Mouse (Mus musculus): ENCODE data around the gene Dab1. TPM values are rescaled to one million over a fixed set of nuclear protein-coding genes. Genes with fewer than 3 reads are reported as not detected.

Gene Dab1
- total and polyA plus RNA-seq, 3 experiments: not detected

DNA sequence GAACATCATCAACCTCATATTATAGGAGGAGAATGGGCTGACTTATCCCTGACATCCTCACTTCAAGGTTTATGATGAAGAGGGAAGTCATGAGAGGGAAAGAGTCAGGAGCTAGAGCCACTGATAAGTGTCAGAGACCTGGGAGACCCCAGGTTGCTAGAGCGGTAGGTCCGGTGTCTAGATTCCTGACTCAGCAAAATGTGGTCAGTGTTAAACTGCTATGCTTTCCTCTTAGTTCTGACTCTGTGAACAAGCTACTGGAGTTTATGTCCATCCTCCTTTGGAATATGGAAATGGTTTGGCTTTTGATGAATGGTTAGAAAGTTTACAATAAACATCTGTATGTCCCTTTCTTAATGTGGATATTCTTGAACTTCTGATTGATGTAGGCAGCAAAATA, 985.1 kb downstream of the Dab1 start:
- no peak overlapping the region for H3K9ac ChIP-seq (ENCODE audit: control insufficient read depth, low read depth, low read length, poor library complexity, severe bottlenecking)
- no peaks in the 10 kb centered on the region for H3K79me2 ChIP-seq (ENCODE audit: control insufficient read depth, insufficient read depth, low read length, poor library complexity)
- H3K27me3 ChIP-seq (ENCODE audit: control insufficient read depth in 1 of 2, insufficient read depth in 2 of 2, low read length in 2 of 2): no peaks in the 10 kb centered on the region
- DNase-seq (ENCODE audit: low read depth, low spot score): no peak
- TF ChIP-seq KAT2A (conservative IDR thresholded peaks at IDR 0.05; ENCODE audit: low read depth, low read length) (no peak), MAFK (IDR thresholded peaks at IDR 0.05; ENCODE audit: borderline replicate concordance, low read depth, low read length) (no peak), POLR2AphosphoS2 (IDR thresholded peaks at IDR 0.05; ENCODE audit: low read length) (no peak), GATA1 (IDR thresholded peaks at IDR 0.05; ENCODE audit: low read depth, low read length) (no peak), ZMIZ1 (IDR thresholded peaks at IDR 0.05; ENCODE audit: low read depth, low read length) (no peak), TCF12 (IDR thresholded peaks at IDR 0.05; ENCODE audit: low read depth, low read length) (no peak)
- H3K4me1 ChIP-seq (ENCODE audit: control insufficient read depth in 1 of 2, insufficient read depth in 2 of 2, low read length in 2 of 2): no peaks in the 10 kb centered on the region
- H3K36me3 ChIP-seq (ENCODE audit: control insufficient read depth in 1 of 2, insufficient read depth in 2 of 2, low read length in 2 of 2): no peaks in the 10 kb centered on the region
- no peak overlapping the region for H3K27ac ChIP-seq (ENCODE audit: control insufficient read depth, low read depth, low read length)
- H3K4me3 ChIP-seq (ENCODE audit: control insufficient read depth in 1 of 2, insufficient read depth in 1 of 2, low read depth in 2 of 2, low read length in 2 of 2): no peak overlapping the region
- no peaks in the 10 kb centered on the region for H3K9me3 ChIP-seq (replicated peaks; ENCODE audit: insufficient read depth, low read length)

DNA sequence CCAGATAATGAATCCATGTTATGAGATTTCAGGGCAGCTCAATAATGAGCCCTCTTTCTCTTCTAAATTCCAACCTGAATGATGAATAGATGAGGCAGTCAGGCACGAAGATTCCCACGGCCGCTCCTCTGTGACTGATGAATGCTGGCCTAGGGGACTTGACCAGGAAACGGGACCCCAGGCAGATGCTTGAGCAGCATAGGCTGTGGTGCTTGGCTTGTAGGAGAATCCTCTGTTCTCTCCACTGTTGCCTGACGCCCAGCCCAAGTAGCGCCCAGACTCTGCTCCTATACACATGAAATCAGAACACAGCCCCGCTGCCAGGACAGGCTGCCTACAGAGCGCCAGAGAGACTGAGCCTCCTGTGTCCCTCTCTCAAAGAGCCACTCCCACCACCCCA, 987.7 kb downstream of the Dab1 start:
- H3K9me3 ChIP-seq (replicated peaks; ENCODE audit: insufficient read depth, low read length): no peaks in the 10 kb centered on the region
- no peaks in the 10 kb centered on the region for H3K27me3 ChIP-seq (ENCODE audit: control insufficient read depth in 1 of 2, insufficient read depth in 2 of 2, low read length in 2 of 2)
- H3K27ac ChIP-seq (ENCODE audit: control insufficient read depth, low read depth, low read length): no peak overlapping the region
- DNase-seq (ENCODE audit: low read depth, low spot score): no peak
- H3K79me2 ChIP-seq (ENCODE audit: control insufficient read depth, insufficient read depth, low read length, poor library complexity): no peaks in the 10 kb centered on the region
- H3K4me3 ChIP-seq (ENCODE audit: control insufficient read depth in 1 of 2, insufficient read depth in 1 of 2, low read depth in 2 of 2, low read length in 2 of 2): no peak overlapping the region
- H3K9ac ChIP-seq (ENCODE audit: control insufficient read depth, low read depth, low read length, poor library complexity, severe bottlenecking): no peak overlapping the region
- H3K4me1 ChIP-seq (ENCODE audit: control insufficient read depth in 1 of 2, insufficient read depth in 2 of 2, low read length in 2 of 2): no peaks in the 10 kb centered on the region
- TF ChIP-seq CHD1 (IDR thresholded peaks at IDR 0.05; ENCODE audit: low read depth, low read length): no peak
- TF ChIP-seq POLR2A (IDR thresholded peaks at IDR 0.05; ENCODE audit: control insufficient read depth in 1 of 2, insufficient read depth in 1 of 2, low read depth in 1 of 2, low read length in 2 of 2, poor library complexity in 1 of 2): no peak
- TF ChIP-seq NRF1 (IDR thresholded peaks at IDR 0.05; ENCODE audit: insufficient read depth, low read depth, low read length, poor library complexity, severe bottlenecking): no peak
- no peak for TF ChIP-seq MAZ (IDR thresholded peaks at IDR 0.05; ENCODE audit: low read depth, low read length)
- TF ChIP-seq SMC3 (IDR thresholded peaks at IDR 0.05; ENCODE audit: low read depth, low read length): no peak
- TF ChIP-seq RAD21 (IDR thresholded peaks at IDR 0.05; ENCODE audit: low read depth, low read length): no peak
- no peak for TF ChIP-seq HCFC1 (IDR thresholded peaks at IDR 0.05; ENCODE audit: low read depth, low read length)
- no peak for TF ChIP-seq SIN3A (IDR thresholded peaks at IDR 0.05; ENCODE audit: low read length)
- no peak for TF ChIP-seq MAX (IDR thresholded peaks at IDR 0.05; ENCODE audit: low read length)
- no peak for TF ChIP-seq JUND (IDR thresholded peaks at IDR 0.05; ENCODE audit: low read depth, low read length)
- TF ChIP-seq MXI1 (IDR thresholded peaks at IDR 0.05; ENCODE audit: low read depth, low read length): no peak
- no peaks in the 10 kb centered on the region for H3K36me3 ChIP-seq (ENCODE audit: control insufficient read depth in 1 of 2, insufficient read depth in 2 of 2, low read length in 2 of 2)

DNA sequence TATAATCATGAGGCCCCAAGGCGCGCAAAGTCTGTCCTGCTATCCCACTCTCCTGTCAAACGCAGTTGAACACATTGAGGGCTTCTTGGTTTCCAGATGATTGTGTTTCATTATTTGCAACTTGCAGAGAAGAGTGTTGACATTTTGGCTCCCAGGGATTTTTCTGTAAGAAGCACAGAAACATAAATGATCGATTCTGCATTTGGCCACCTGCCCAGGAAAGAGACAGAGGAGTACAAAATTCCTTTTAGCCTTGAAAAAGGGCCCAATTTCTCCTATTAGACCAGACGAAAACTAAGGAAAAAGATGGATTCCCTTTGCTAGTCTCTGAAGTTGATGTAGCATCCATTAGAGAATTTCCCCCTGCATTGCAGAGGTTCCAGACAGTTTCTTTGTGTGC, 988.5 kb downstream of the Dab1 start:
- H3K27ac ChIP-seq (ENCODE audit: control insufficient read depth, low read depth, low read length): no peak overlapping the region

More for the DNA sequence above, 988.5 kb downstream of the Dab1 start:
- Histone ChIP-seq H3K9me3 (replicated peaks; ENCODE audit: insufficient read depth, low read length) (no peaks in the 10 kb centered on the region), H3K4me1 (ENCODE audit: control insufficient read depth in 1 of 2, insufficient read depth in 2 of 2, low read length in 2 of 2) (no peaks in the 10 kb centered on the region), H3K4me3 (ENCODE audit: control insufficient read depth in 1 of 2, insufficient read depth in 1 of 2, low read depth in 2 of 2, low read length in 2 of 2) (no peak overlapping the region), H3K9ac (ENCODE audit: control insufficient read depth, low read depth, low read length, poor library complexity, severe bottlenecking) (no peak overlapping the region), H3K79me2 (ENCODE audit: control insufficient read depth, insufficient read depth, low read length, poor library complexity) (no peaks in the 10 kb centered on the region), H3K36me3 (ENCODE audit: control insufficient read depth in 1 of 2, insufficient read depth in 2 of 2, low read length in 2 of 2) (no peaks in the 10 kb centered on the region), H3K27me3 (ENCODE audit: control insufficient read depth in 1 of 2, insufficient read depth in 2 of 2, low read length in 2 of 2) (no peaks in the 10 kb centered on the region)
- TF ChIP-seq EP300 (IDR thresholded peaks at IDR 0.05; ENCODE audit: low read depth in 1 of 2, low read length in 2 of 2) (no peak), USF1 (IDR thresholded peaks at IDR 0.05; ENCODE audit: low read depth, low read length) (no peak), UBTF (IDR thresholded peaks at IDR 0.05; ENCODE audit: borderline replicate concordance, insufficient read depth, low read depth, low read length) (no peak), POLR2AphosphoS5 (IDR thresholded peaks at IDR 0.05; ENCODE audit: borderline replicate concordance, low read depth, low read length) (no peak), SMC3 (IDR thresholded peaks at IDR 0.05; ENCODE audit: low read depth, low read length) (no peak), TBP (IDR thresholded peaks at IDR 0.05; ENCODE audit: low read depth, low read length) (no peak), MXI1 (IDR thresholded peaks at IDR 0.05; ENCODE audit: low read depth, low read length) (no peak), TCF12 (IDR thresholded peaks at IDR 0.05; ENCODE audit: low read depth, low read length) (no peak)
- DNase-seq (ENCODE audit: low read depth, low spot score): no peak

Measured in MEL (cell line).